Mouse (Mus musculus): ENCODE data around the gene Rufy2. TPM values are rescaled to one million over a fixed set of nuclear protein-coding genes. Genes with fewer than 3 reads are reported as not detected.
A peak's percentile ranks its signal among the peaks of the same experiment; 100 is the strongest.

Gene Rufy2
- polyA plus RNA-seq, 1 experiment from 2014 or later = 23.5 TPM

DNA sequence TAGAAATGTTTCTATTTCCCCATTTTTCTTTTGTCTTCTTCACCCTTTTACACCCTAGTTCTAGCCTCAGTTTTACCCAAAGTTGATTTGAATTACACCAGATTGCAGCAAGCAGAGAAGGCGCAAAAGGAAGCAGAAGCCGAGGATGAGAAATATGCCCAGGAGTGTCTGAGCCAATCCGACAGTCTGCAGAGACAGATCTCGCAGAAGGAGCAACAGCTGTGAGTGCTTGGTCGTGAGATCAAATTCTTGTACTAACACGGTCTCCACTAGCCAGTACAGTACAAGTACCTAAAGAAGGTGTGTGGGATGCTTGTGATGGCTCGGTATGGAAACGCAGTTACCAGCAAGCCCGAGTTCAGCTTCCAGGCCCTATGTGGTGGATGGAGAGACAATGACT, 24.5 kb downstream of the Rufy2 start:
- ATAC-seq (ENCODE audit: low read depth) (no peak), DNase-seq (ENCODE audit: low spot score) (no peak)
- WGBS = 87% methylated on average over 9 of the region's 9 CpGs
- Histone ChIP-seq H3K9ac (ENCODE audit: low read depth, low read length) (no peak overlapping the region), H3K27me3 (replicated peaks; ENCODE audit: control insufficient read depth, insufficient read depth, low read length) (no peaks in the 10 kb centered on the region), H3K9me3 (ENCODE audit: control insufficient read depth, low read length) (no peaks in the 10 kb centered on the region), H3K4me3 (ENCODE audit: low read depth, low read length) (no peak overlapping the region), H3K4me2 (ENCODE audit: low read depth, low read length) (no peak overlapping the region), H3K36me3 (ENCODE audit: control insufficient read depth, insufficient read depth, low read length) (peaks cover 94% of the 10 kb centered on the region), H3K4me1 (ENCODE audit: control insufficient read depth, insufficient read depth, low read length) (no peaks in the 10 kb centered on the region), H3K27ac (replicated peaks; ENCODE audit: low read depth, low read length) (no peak overlapping the region)

GRCm38 (mm10) chr10:63008193-63008592, 28.2 kb downstream of the Rufy2 start:
- peaks cover 93% of the 10 kb centered on the region for H3K36me3 ChIP-seq (ENCODE audit: control insufficient read depth, insufficient read depth, low read length)
- WGBS = 67% methylated on average over 3 of the region's 3 CpGs
- no peak overlapping the region for H3K4me2 ChIP-seq (ENCODE audit: low read depth, low read length)
- no peaks in the 10 kb centered on the region for H3K27me3 ChIP-seq (replicated peaks; ENCODE audit: control insufficient read depth, insufficient read depth, low read length)
- H3K9ac ChIP-seq (ENCODE audit: low read depth, low read length) = no peak overlapping the region
- ATAC-seq (ENCODE audit: low read depth) = no peak
- no peaks in the 10 kb centered on the region for H3K9me3 ChIP-seq (ENCODE audit: control insufficient read depth, low read length)
- no peaks in the 10 kb centered on the region for H3K4me1 ChIP-seq (ENCODE audit: control insufficient read depth, insufficient read depth, low read length)
- no peak for DNase-seq (ENCODE audit: low spot score)
- no peak overlapping the region for H3K27ac ChIP-seq (replicated peaks; ENCODE audit: low read depth, low read length)
- H3K4me3 ChIP-seq (ENCODE audit: low read depth, low read length) = no peak overlapping the region

- Histone ChIP-seq H3K9me3 (ENCODE audit: control insufficient read depth, low read length) (no peaks in the 10 kb centered on the region), H3K4me2 (ENCODE audit: low read depth, low read length) (no peak overlapping the region), H3K4me1 (ENCODE audit: control insufficient read depth, insufficient read depth, low read length) (no peaks in the 10 kb centered on the region), H3K36me3 (ENCODE audit: control insufficient read depth, insufficient read depth, low read length) (peaks cover 93% of the 10 kb centered on the region), H3K27ac (replicated peaks; ENCODE audit: low read depth, low read length) (no peak overlapping the region), H3K4me3 (ENCODE audit: low read depth, low read length) (no peak overlapping the region), H3K9ac (ENCODE audit: low read depth, low read length) (no peak overlapping the region), H3K27me3 (replicated peaks; ENCODE audit: control insufficient read depth, insufficient read depth, low read length) (no peaks in the 10 kb centered on the region)
- WGBS = 83% methylated on average over 4 of the region's 4 CpGs
- DNase-seq (ENCODE audit: low spot score) = no peak
- ATAC-seq (ENCODE audit: low read depth) = peak; percentile 32; the same call in 1 of the 2 replicates
Measured at GRCm38 (mm10) chr10:63010268-63010667, 30.2 kb downstream of the Rufy2 start.

DNA sequence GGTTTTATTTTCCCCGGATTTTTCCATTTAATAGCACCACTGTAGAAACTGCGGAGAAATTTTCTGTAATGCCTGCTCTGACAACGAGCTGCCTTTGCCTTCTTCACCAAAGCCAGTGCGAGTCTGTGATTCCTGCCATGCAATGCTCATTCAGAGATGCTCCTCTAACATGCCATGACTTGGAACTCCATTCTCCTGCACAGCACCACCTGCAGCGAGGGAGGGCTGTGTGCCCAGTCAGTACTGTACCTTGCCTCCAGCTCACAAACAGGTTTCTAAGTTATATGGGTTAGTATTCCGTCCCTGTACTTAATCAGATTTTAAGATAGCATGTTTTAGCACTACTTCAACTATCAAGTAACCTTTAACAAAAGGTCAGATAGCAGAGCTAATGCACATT, 31.5 kb downstream of the Rufy2 start:
- Histone ChIP-seq H3K36me3 (ENCODE audit: control insufficient read depth, insufficient read depth, low read length) (peaks cover 95% of the 10 kb centered on the region), H3K4me1 (ENCODE audit: control insufficient read depth, insufficient read depth, low read length) (no peaks in the 10 kb centered on the region), H3K4me2 (ENCODE audit: low read depth, low read length) (no peak overlapping the region), H3K9me3 (ENCODE audit: control insufficient read depth, low read length) (no peaks in the 10 kb centered on the region), H3K27me3 (replicated peaks; ENCODE audit: control insufficient read depth, insufficient read depth, low read length) (no peaks in the 10 kb centered on the region), H3K9ac (ENCODE audit: low read depth, low read length) (no peak overlapping the region), H3K4me3 (ENCODE audit: low read depth, low read length) (no peak overlapping the region), H3K27ac (replicated peaks; ENCODE audit: low read depth, low read length) (no peak overlapping the region)
- WGBS = 85% methylated on average over 6 of the region's 6 CpGs
- no peak for DNase-seq (ENCODE audit: low spot score)
- ATAC-seq (ENCODE audit: low read depth) = no peak

- Histone ChIP-seq H3K4me3 (ENCODE audit: low read depth, low read length) (no peak overlapping the region), H3K27ac (replicated peaks; ENCODE audit: low read depth, low read length) (no peak overlapping the region), H3K27me3 (replicated peaks; ENCODE audit: control insufficient read depth, insufficient read depth, low read length) (no peaks in the 10 kb centered on the region), H3K4me1 (ENCODE audit: control insufficient read depth, insufficient read depth, low read length) (no peaks in the 10 kb centered on the region), H3K36me3 (ENCODE audit: control insufficient read depth, insufficient read depth, low read length) (peaks cover 91% of the 10 kb centered on the region), H3K9ac (ENCODE audit: low read depth, low read length) (no peak overlapping the region), H3K4me2 (ENCODE audit: low read depth, low read length) (no peak overlapping the region), H3K9me3 (ENCODE audit: control insufficient read depth, low read length) (no peaks in the 10 kb centered on the region)
- WGBS = 83% methylated on average over 3 of the region's 3 CpGs
- no peak for DNase-seq (ENCODE audit: low spot score)
- no peak for ATAC-seq (ENCODE audit: low read depth)
Measured at GRCm38 (mm10) chr10:63013476-63013875, 33.5 kb downstream of the Rufy2 start.

DNA sequence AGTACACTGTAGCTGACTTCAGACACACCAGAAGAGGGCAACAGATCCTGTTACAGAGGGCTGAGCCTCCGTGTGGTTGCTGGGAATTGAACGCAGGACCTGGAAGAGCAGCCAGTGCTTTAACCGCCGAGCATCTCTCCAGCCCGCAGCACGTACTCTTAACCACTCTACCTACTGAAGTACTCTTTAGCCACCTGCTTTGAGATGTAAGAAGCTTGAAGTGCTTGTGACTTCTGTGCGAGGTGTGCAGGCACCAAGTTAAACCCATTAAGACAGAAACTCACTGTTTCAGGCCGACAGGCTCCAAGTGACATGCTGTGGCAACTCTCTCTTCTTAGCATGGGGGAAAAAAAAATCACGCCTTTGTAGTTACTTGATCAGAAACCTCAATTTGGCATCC, 34.1 kb downstream of the Rufy2 start:
- Histone ChIP-seq H3K9me3 (ENCODE audit: control insufficient read depth, low read length) (no peaks in the 10 kb centered on the region), H3K27me3 (replicated peaks; ENCODE audit: control insufficient read depth, insufficient read depth, low read length) (no peaks in the 10 kb centered on the region), H3K9ac (ENCODE audit: low read depth, low read length) (no peak overlapping the region), H3K4me3 (ENCODE audit: low read depth, low read length) (no peak overlapping the region), H3K36me3 (ENCODE audit: control insufficient read depth, insufficient read depth, low read length) (peaks cover 86% of the 10 kb centered on the region), H3K4me1 (ENCODE audit: control insufficient read depth, insufficient read depth, low read length) (no peaks in the 10 kb centered on the region), H3K27ac (replicated peaks; ENCODE audit: low read depth, low read length) (no peak overlapping the region), H3K4me2 (ENCODE audit: low read depth, low read length) (no peak overlapping the region)
- DNase-seq (ENCODE audit: low spot score) (no peak), ATAC-seq (ENCODE audit: low read depth) (no peak)
- 92% methylated on average over 9 of the region's 9 CpGs for WGBS

DNA sequence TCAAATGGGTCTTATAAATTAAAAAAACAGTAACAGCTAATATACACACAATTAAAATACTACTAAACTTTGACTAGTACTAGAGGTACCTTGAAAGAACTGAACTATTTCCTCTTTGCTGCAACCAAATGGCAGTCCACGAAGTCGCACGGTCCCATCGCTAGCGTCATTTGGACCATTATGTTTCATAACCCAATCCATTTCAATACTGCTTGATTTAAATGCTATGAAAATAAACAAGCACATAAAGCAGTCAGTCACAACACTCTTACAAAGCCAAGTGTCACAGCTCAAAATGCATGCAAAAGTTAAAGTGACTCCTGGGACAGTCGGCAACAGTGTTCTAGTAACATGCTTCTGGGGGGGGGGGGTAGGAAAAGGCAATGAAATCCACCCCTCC, 39.3 kb downstream of the Rufy2 start:
- no peaks in the 10 kb centered on the region for H3K27me3 ChIP-seq (replicated peaks; ENCODE audit: control insufficient read depth, insufficient read depth, low read length)
- H3K4me2 ChIP-seq (ENCODE audit: low read depth, low read length) = no peak overlapping the region
- H3K27ac ChIP-seq (replicated peaks; ENCODE audit: low read depth, low read length) = no peak overlapping the region
- no peaks in the 10 kb centered on the region for H3K9me3 ChIP-seq (ENCODE audit: control insufficient read depth, low read length)
- 86% methylated on average over 6 of the region's 6 CpGs for WGBS
- H3K4me3 ChIP-seq (ENCODE audit: low read depth, low read length) = no peak overlapping the region
- H3K36me3 ChIP-seq (ENCODE audit: control insufficient read depth, insufficient read depth, low read length) = peaks cover 37% of the 10 kb centered on the region
- H3K4me1 ChIP-seq (ENCODE audit: control insufficient read depth, insufficient read depth, low read length) = peaks cover 9% of the 10 kb centered on the region; the same call in 1 of the 2 replicates
- no peak for ATAC-seq (ENCODE audit: low read depth)
- H3K9ac ChIP-seq (ENCODE audit: low read depth, low read length) = no peak overlapping the region
- no peak for DNase-seq (ENCODE audit: low spot score)

GRCm38 (mm10) chr10:63021702-63022101, 41.7 kb downstream of the Rufy2 start:
- DNase-seq (ENCODE audit: low spot score) (peak; percentile 19), ATAC-seq (ENCODE audit: low read depth) (no peak)
- Histone ChIP-seq H3K4me1 (ENCODE audit: control insufficient read depth, insufficient read depth, low read length) (peaks cover 28% of the 10 kb centered on the region), H3K27me3 (replicated peaks; ENCODE audit: control insufficient read depth, insufficient read depth, low read length) (no peaks in the 10 kb centered on the region), H3K36me3 (ENCODE audit: control insufficient read depth, insufficient read depth, low read length) (peaks cover 13% of the 10 kb centered on the region), H3K4me3 (ENCODE audit: low read depth, low read length) (peak overlapping the region; percentile 97), H3K9ac (ENCODE audit: low read depth, low read length) (peak overlapping the region; percentile 100), H3K9me3 (ENCODE audit: control insufficient read depth, low read length) (no peaks in the 10 kb centered on the region), H3K27ac (replicated peaks; ENCODE audit: low read depth, low read length) (no peak overlapping the region), H3K4me2 (ENCODE audit: low read depth, low read length) (peak overlapping the region; percentile 70)
- WGBS = 31% methylated on average over 4 of the region's 4 CpGs

GRCm38 (mm10) chr10:63022541-63023120, 42.6 kb downstream of the Rufy2 start:
- Histone ChIP-seq H3K36me3 (ENCODE audit: control insufficient read depth, insufficient read depth, low read length) (peaks cover 4% of the 10 kb centered on the region), H3K27ac (replicated peaks; ENCODE audit: low read depth, low read length) (peak overlapping the region; percentile 100), H3K4me3 (ENCODE audit: low read depth, low read length) (peak overlapping the region; percentile 97), H3K9me3 (ENCODE audit: control insufficient read depth, low read length) (no peaks in the 10 kb centered on the region), H3K4me1 (ENCODE audit: control insufficient read depth, insufficient read depth, low read length) (peaks cover 28% of the 10 kb centered on the region), H3K9ac (ENCODE audit: low read depth, low read length) (peak overlapping the region; percentile 100), H3K4me2 (ENCODE audit: low read depth, low read length) (peak overlapping the region; percentile 70), H3K27me3 (replicated peaks; ENCODE audit: control insufficient read depth, insufficient read depth, low read length) (no peaks in the 10 kb centered on the region)
- DNase-seq (ENCODE audit: low spot score) (no peak), ATAC-seq (ENCODE audit: low read depth) (no peak)
- WGBS = under 1% methylated on average over 27 of the region's 27 CpGs

All from embryonic facial prominence, embryonic 14.5 days (tissue).